ENCODE assay signal across 10 mouse cellular contexts in genomic region chr2:119356310-119356709, GRCm38 (mm10). TPM values are rescaled to one million over a fixed set of nuclear protein-coding genes. Genes with fewer than 3 reads are reported as not detected.
"Had no signal": no experiment of that assay in that cellular context is flagged by ENCODE, and none has a peak within 500 bp of the region (broad histone marks: within the 10 kb centered on the region; RNA-seq: fewer than 3 reads in every experiment).

No protein-coding gene starts in this region.

- H3K4me2 ChIP-seq: kidney, embryonic 15.5 days; liver, embryonic 13.5 days; neural tube, embryonic 13.5 days had no signal

- DNase-seq: liver, embryonic 13.5 days; lung, adult 2 months; midbrain, embryonic 14.5 days; thymus, postnatal 4 days had no signal

- H3K4me3 ChIP-seq: kidney, embryonic 15.5 days; left cerebral cortex, adult 2 months; limb, embryonic 10.5 days; liver, embryonic 13.5 days; neural tube, embryonic 13.5 days had no signal

- H3K9me3 ChIP-seq: limb, embryonic 10.5 days had no signal

- H3K36me3 ChIP-seq: kidney, embryonic 15.5 days; limb, embryonic 10.5 days; liver, embryonic 13.5 days had no signal

- H3K27ac ChIP-seq: kidney, embryonic 15.5 days; left cerebral cortex, adult 2 months; limb, embryonic 10.5 days; liver, embryonic 13.5 days; neural tube, embryonic 13.5 days had no signal

- ATAC-seq: lung, postnatal 0 days had no signal

- H3K9ac ChIP-seq: kidney, embryonic 15.5 days; liver, embryonic 13.5 days; neural tube, embryonic 13.5 days had no signal

RNA-seq across cellular contexts. Expression of gene Chac1, which starts 5.3 kb away (rescaled TPM):
- total RNA-seq: monocyte, adult 5-6 weeks had no signal

RNA-seq across cellular contexts. Expression of gene Dll4, which starts 30.7 kb away (rescaled TPM):
- total RNA-seq: monocyte, adult 5-6 weeks had no signal
